Mouse (Mus musculus) cerebellum, adult 2 months (tissue): Measurements from ENCODE around the gene Ccnt1.

Experiments used
- CTCF ChIP-seq: fragments of 200-500 bp; IDR thresholded peaks from 2 replicates; pipeline ENCODE4 v1.5.1; 2011; ENCODE audit warnings: low read depth, mild to moderate bottlenecking, control low read depth, low read length, moderate library complexity, borderline replicate concordance; ENCODE audit not compliant: insufficient read depth
- POLR2A ChIP-seq: fragments of 200-500 bp; IDR thresholded peaks from 2 replicates; pipeline ENCODE4 v1.6.1; 2011; ENCODE audit warnings: low read length, control low read depth, borderline replicate concordance; ENCODE audit not compliant: insufficient read depth

GRCm38 (mm10) chr15:98497631-98498030, 73.1 kb downstream of the Ccnt1 start:
- TF ChIP-seq CTCF (no peak), POLR2A (no peak)
